Comparison of ENCODE assay signal across 12 mouse cellular contexts in genomic region chr14:45135560-45135959, GRCm38 (mm10).
DNase-seq lines count a peak whose midpoint lies in the region; ATAC-seq and TF ChIP-seq lines count a peak whose summit lies in the region.
"Had no signal": no experiment of that assay in that cellular context is flagged by ENCODE, and none has a peak within 500 bp of the region (broad histone marks: within the 10 kb centered on the region; RNA-seq: fewer than 3 reads in every experiment).

No protein-coding gene starts in this region.

- 17% methylated on average over 9 of the region's 9 CpGs for WGBS in heart, postnatal 0 days
- WGBS in heart, embryonic 10.5 days = 58% methylated on average over 9 of the region's 9 CpGs
- 27% methylated on average over 9 of the region's 9 CpGs for WGBS in lung, embryonic 14.5 days
- 34% methylated on average over 9 of the region's 9 CpGs for WGBS in lung, adult 2 months
- 84% methylated on average over 9 of the region's 9 CpGs for WGBS in limb, embryonic 10.5 days

- no peak for DNase-seq in heart, postnatal 0 days (ENCODE audit: low spot score)
- no peak for DNase-seq in heart, embryonic 10.5 days (ENCODE audit: low spot score)
- DNase-seq in lung, embryonic 14.5 days = peak; percentile 61
- DNase-seq in lung, adult 2 months = no peak
- peak; percentile 43 for DNase-seq in adipocyte (ENCODE audit: low spot score)
- peak; percentile 46 for DNase-seq in adrenal gland, postnatal 25 days
- DNase-seq in limb, embryonic 10.5 days (ENCODE audit: low spot score) = no peak
- DNase-seq: gastrocnemius, postnatal 14 days; layer of hippocampus, adult 9-11 months; lung, adult 18-20 months; thymus, postnatal 36 days had no signal

- H3K27ac ChIP-seq in heart, postnatal 0 days (ENCODE audit: low read depth) = no peak overlapping the region
- no peak overlapping the region for H3K27ac ChIP-seq in heart, embryonic 10.5 days
- no peak overlapping the region for H3K27ac ChIP-seq in lung, embryonic 14.5 days (ENCODE audit: low read depth)
- no peak overlapping the region for H3K27ac ChIP-seq in limb, embryonic 10.5 days
- H3K27ac ChIP-seq: midbrain, embryonic 12.5 days had no signal

- no peak for TF ChIP-seq POLR2A in lung, adult 2 months (IDR thresholded peaks at IDR 0.05; ENCODE audit: borderline replicate concordance, extremely low read depth, low read depth, low read length)

- TF ChIP-seq CTCF in heart, postnatal 0 days (IDR thresholded peaks at IDR 0.05; ENCODE audit: low read depth) = no peak
- TF ChIP-seq CTCF in lung, embryonic 14.5 days (IDR thresholded peaks at IDR 0.05; ENCODE audit: low read depth) = no peak
- no peak for TF ChIP-seq CTCF in lung, adult 2 months (IDR thresholded peaks at IDR 0.05; ENCODE audit: insufficient read depth, low read length)

- no peak for TF ChIP-seq EP300 in heart, postnatal 0 days (IDR thresholded peaks at IDR 0.05; ENCODE audit: low read depth)

- no peaks in the 10 kb centered on the region for H3K9me3 ChIP-seq in heart, postnatal 0 days (replicated peaks; ENCODE audit: control insufficient read depth, low read length)
- no peaks in the 10 kb centered on the region for H3K9me3 ChIP-seq in heart, embryonic 10.5 days
- no peaks in the 10 kb centered on the region for H3K9me3 ChIP-seq in lung, embryonic 14.5 days (ENCODE audit: low read depth, low read length)
- H3K9me3 ChIP-seq in limb, embryonic 10.5 days (replicated peaks) = no peaks in the 10 kb centered on the region
- H3K9me3 ChIP-seq: midbrain, embryonic 12.5 days had no signal

- H3K4me3 ChIP-seq in heart, postnatal 0 days (ENCODE audit: low read depth, low read length) = no peak overlapping the region
- no peak overlapping the region for H3K4me3 ChIP-seq in heart, embryonic 10.5 days
- H3K4me3 ChIP-seq in lung, embryonic 14.5 days (ENCODE audit: low read depth, low read length) = no peak overlapping the region
- H3K4me3 ChIP-seq in lung, adult 2 months (replicated peaks; ENCODE audit: extremely low read depth, low read depth, low read length) = no peak overlapping the region
- no peak overlapping the region for H3K4me3 ChIP-seq in limb, embryonic 10.5 days
- H3K4me3 ChIP-seq: midbrain, embryonic 12.5 days had no signal

- 0 out of 2 replicates have a peak, but pooled peaks have one; percentile 27 for ATAC-seq in heart, postnatal 0 days (ENCODE audit: insufficient read depth, low read depth)
- ATAC-seq in lung, embryonic 14.5 days (ENCODE audit: insufficient read depth) = peak; percentile 53

- no peak overlapping the region for H3K9ac ChIP-seq in heart, postnatal 0 days (replicated peaks; ENCODE audit: low read depth, low read length)
- no peak overlapping the region for H3K9ac ChIP-seq in lung, embryonic 14.5 days
- H3K9ac ChIP-seq: midbrain, embryonic 12.5 days had no signal

- no peaks in the 10 kb centered on the region for H3K4me1 ChIP-seq in heart, postnatal 0 days (ENCODE audit: control insufficient read depth, insufficient read depth)
- no peaks in the 10 kb centered on the region for H3K4me1 ChIP-seq in heart, embryonic 10.5 days
- no peaks in the 10 kb centered on the region for H3K4me1 ChIP-seq in lung, embryonic 14.5 days (ENCODE audit: insufficient read depth)
- no peaks in the 10 kb centered on the region for H3K4me1 ChIP-seq in lung, adult 2 months (ENCODE audit: control insufficient read depth, insufficient read depth, low read length)
- H3K4me1 ChIP-seq in limb, embryonic 10.5 days = no peaks in the 10 kb centered on the region
- H3K4me1 ChIP-seq: midbrain, embryonic 12.5 days had no signal

- H3K27me3 ChIP-seq in heart, postnatal 0 days (ENCODE audit: control insufficient read depth, insufficient read depth, low read length) = no peaks in the 10 kb centered on the region
- H3K27me3 ChIP-seq in heart, embryonic 10.5 days (ENCODE audit: insufficient read depth, poor library complexity, severe bottlenecking) = no peaks in the 10 kb centered on the region
- H3K27me3 ChIP-seq in lung, embryonic 14.5 days (ENCODE audit: insufficient read depth, low read length) = no peaks in the 10 kb centered on the region
- no peaks in the 10 kb centered on the region for H3K27me3 ChIP-seq in limb, embryonic 10.5 days (ENCODE audit: low read depth, poor library complexity, severe bottlenecking)
- H3K27me3 ChIP-seq: midbrain, embryonic 12.5 days had no signal

- H3K4me2 ChIP-seq in heart, postnatal 0 days (ENCODE audit: low read depth, low read length) = no peak overlapping the region
- H3K4me2 ChIP-seq in lung, embryonic 14.5 days = no peak overlapping the region
- H3K4me2 ChIP-seq: midbrain, embryonic 12.5 days had no signal

- 0 out of 2 replicates have a peak, but pooled peaks cover 5% of the 10 kb centered on the region for H3K36me3 ChIP-seq in heart, postnatal 0 days (replicated peaks; ENCODE audit: control insufficient read depth, insufficient read depth, low read length)
- H3K36me3 ChIP-seq in heart, embryonic 10.5 days = no peaks in the 10 kb centered on the region
- H3K36me3 ChIP-seq in lung, embryonic 14.5 days (ENCODE audit: insufficient read depth) = no peaks in the 10 kb centered on the region
- H3K36me3 ChIP-seq in limb, embryonic 10.5 days = no peaks in the 10 kb centered on the region

Comparison
In these comparisons a context has a peak if more than half of its experiments do, and no peak if none do; other contexts are left out.
1. DNase-seq: peak in lung, embryonic 14.5 days (single experiment), adipocyte (single experiment) and adrenal gland, postnatal 25 days (single experiment); none in heart, postnatal 0 days (single experiment), heart, embryonic 10.5 days (single experiment), lung, adult 2 months (single experiment) and limb, embryonic 10.5 days (single experiment).